Mouse (Mus musculus) inflammation-experienced regulatory T-cells, adult 6 months (primary cell): ENCODE measurements around the gene Ndufa3. TPM values are rescaled to one million over a fixed set of nuclear protein-coding genes. Genes with fewer than 3 reads are reported as not detected.

Experiments used
- polyA plus RNA-seq, 3 experiments: library from polyadenylated mRNA; unstranded; fragments of 100-300 nt; shearing (Covaris generic); gene quantifications; one replicate each; pipeline ENCODE4 v1.2.1; 2017

Gene Ndufa3
- polyA plus RNA-seq, 3 experiments from 2014 or later = 608 to 774 (median 726) TPM

Other genes with a start within 250 kb of the Ndufa3 start
- gene Cacng8, start 226.7 kb upstream of the Ndufa3 start, polyA plus RNA-seq = not detected
- not detected for gene Cacng6, start 193.2 kb upstream of the Ndufa3 start, polyA plus RNA-seq
- gene Tarm1, start 114.7 kb upstream of the Ndufa3 start, polyA plus RNA-seq = not detected
- not detected for gene Oscar, start 1.2 kb upstream of the Ndufa3 start, polyA plus RNA-seq
- gene Tfpt, start 12.6 kb downstream of the Ndufa3 start, polyA plus RNA-seq = 10 to 100 TPM; 11.9 to 17.0 (median 15.0) TPM
- gene Prpf31, start 12.6 kb downstream of the Ndufa3 start, polyA plus RNA-seq = 100 to 1,000 TPM in 1 of 3 experiments, 10 to 100 TPM in 2; 82.2 to 102 (median 91.2) TPM
- gene Cnot3, start 27.9 kb downstream of the Ndufa3 start, polyA plus RNA-seq = 10 to 100 TPM; 30.0 to 47.0 (median 45.2) TPM
- 1 to 10 TPM; 4.8 to 6.9 (median 6.0) TPM for gene Leng1, start 48.5 kb downstream of the Ndufa3 start, polyA plus RNA-seq
- 10 to 100 TPM in 1 of 3 experiments, 1 to 10 TPM in 2; 5.5 to 14.4 (median 8.9) TPM for gene Tmc4, start 60.2 kb downstream of the Ndufa3 start, polyA plus RNA-seq
- 1 to 10 TPM; 7.0 to 9.4 (median 9.1) TPM for gene Tsen34, start 75.5 kb downstream of the Ndufa3 start, polyA plus RNA-seq
- 10 to 100 TPM; 19.1 to 30.5 (median 20.5) TPM for gene Mboat7, start 76.2 kb downstream of the Ndufa3 start, polyA plus RNA-seq
- 1,000 to 10,000 TPM; 2,959 to 5,702 (median 4,871) TPM for gene Rps9, start 86.6 kb downstream of the Ndufa3 start, polyA plus RNA-seq
- 1 to 10 TPM in 1 of 3 experiments, under 1 TPM in 2; 0.15 to 2.4 (median 0.33) TPM for gene Pirb, start 103.0 kb downstream of the Ndufa3 start, polyA plus RNA-seq
- gene Gm15448, start 208.3 kb downstream of the Ndufa3 start, polyA plus RNA-seq = not detected
- under 1 TPM in 1 of 3 experiments, not detected in 2; 0.62 TPM for gene Pira2, start 227.7 kb downstream of the Ndufa3 start, polyA plus RNA-seq